9 mouse cellular contexts compared by ENCODE assay signal in genomic region chr1:80408586-80408985, GRCm38 (mm10). TPM values are rescaled to one million over a fixed set of nuclear protein-coding genes. Genes with fewer than 3 reads are reported as not detected.
A peak's percentile ranks its signal among the peaks of the same experiment; 100 is the strongest.
DNase-seq lines count a peak whose midpoint lies in the region; ATAC-seq and TF ChIP-seq lines count a peak whose summit lies in the region.
"Had no signal": no experiment of that assay in that cellular context is flagged by ENCODE, and none has a peak within 500 bp of the region (broad histone marks: within the 10 kb centered on the region; RNA-seq: fewer than 3 reads in every experiment).

No protein-coding gene starts in this region.

- no peaks in the 10 kb centered on the region for H3K4me1 ChIP-seq in intestine, embryonic 14.5 days (replicated peaks; ENCODE audit: control insufficient read depth, insufficient read depth, low read length)
- H3K4me1 ChIP-seq in intestine, embryonic 16.5 days (ENCODE audit: control insufficient read depth, insufficient read depth, low read length), result no peaks in the 10 kb centered on the region
- no peaks in the 10 kb centered on the region for H3K4me1 ChIP-seq in midbrain, embryonic 12.5 days

- H3K9ac ChIP-seq in intestine, embryonic 14.5 days (ENCODE audit: low read length), result no peak overlapping the region
- H3K9ac ChIP-seq in intestine, embryonic 16.5 days (ENCODE audit: low read depth, low read length), result no peak overlapping the region
- H3K9ac ChIP-seq in midbrain, embryonic 12.5 days (replicated peaks), result no peak overlapping the region

- intact Hi-C loops in left cerebral cortex, adult 2 months (cut with DNase I), result loop anchor here (2.0 to 10.0 kb wide), 2 partner anchors 228 to 614 kb away; no protein-coding TSS in a partner anchor

- H3K9me3 ChIP-seq in intestine, embryonic 14.5 days (ENCODE audit: control insufficient read depth, low read length), result no peaks in the 10 kb centered on the region
- H3K9me3 ChIP-seq in intestine, embryonic 16.5 days (ENCODE audit: control insufficient read depth, low read length), result no peaks in the 10 kb centered on the region
- no peaks in the 10 kb centered on the region for H3K9me3 ChIP-seq in midbrain, embryonic 12.5 days

- H3K27me3 ChIP-seq in intestine, embryonic 14.5 days (replicated peaks; ENCODE audit: control insufficient read depth, insufficient read depth, low read length), result no peaks in the 10 kb centered on the region
- H3K27me3 ChIP-seq in intestine, embryonic 16.5 days (replicated peaks; ENCODE audit: control insufficient read depth, insufficient read depth, low read length), result no peaks in the 10 kb centered on the region
- no peaks in the 10 kb centered on the region for H3K27me3 ChIP-seq in midbrain, embryonic 12.5 days

- no peaks in the 10 kb centered on the region for H3K36me3 ChIP-seq in intestine, embryonic 14.5 days (ENCODE audit: control insufficient read depth, insufficient read depth, low read length)
- H3K36me3 ChIP-seq in intestine, embryonic 16.5 days (ENCODE audit: control insufficient read depth, insufficient read depth, low read length), result no peaks in the 10 kb centered on the region
- no peaks in the 10 kb centered on the region for H3K36me3 ChIP-seq in midbrain, embryonic 12.5 days

- 10% methylated on average over 3 of the region's 3 CpGs for WGBS in intestine, embryonic 14.5 days
- whole genome bisulfite sequencing in intestine, embryonic 16.5 days, result 5% methylated on average over 3 of the region's 3 CpGs
- 7% methylated on average over 3 of the region's 3 CpGs for WGBS in midbrain, embryonic 12.5 days

- ATAC-seq in intestine, embryonic 14.5 days (replicated peaks; ENCODE audit: low FRiP score, low TSS enrichment, low read depth), result no peak
- ATAC-seq in intestine, embryonic 16.5 days, result no peak
- peak; percentile 84 for ATAC-seq in midbrain, embryonic 12.5 days (ENCODE audit: low FRiP score, low read depth)

- no peak overlapping the region for H3K4me3 ChIP-seq in intestine, embryonic 14.5 days (ENCODE audit: low read depth, low read length)
- H3K4me3 ChIP-seq in intestine, embryonic 16.5 days (ENCODE audit: low read length), result no peak overlapping the region
- no peak overlapping the region for H3K4me3 ChIP-seq in left cerebral cortex, adult 2 months
- H3K4me3 ChIP-seq in midbrain, embryonic 12.5 days, result no peak overlapping the region

- DNase-seq in intestine, embryonic 14.5 days (ENCODE audit: low spot score), result peak; percentile 63
- DNase-seq in cerebellum, adult 8-10 months, result peak; percentile 73
- DNase-seq in frontal cortex, postnatal 10 days (ENCODE audit: low spot score in 2 of 2), result peak; percentile 34 to 57
- DNase-seq in induced T-regulatory cell, adult 2 months (ENCODE audit: low read depth), result peak; percentile 94
- peak; percentile 38 to 53 for DNase-seq in left cerebral cortex, adult 2 months (ENCODE audit: extremely low spot score in 1 of 2, low spot score in 2 of 2)
- DNase-seq in right cerebral cortex, postnatal 4 days, result peak; percentile 26

- H3K4me2 ChIP-seq in intestine, embryonic 14.5 days (ENCODE audit: low read length), result no peak overlapping the region
- no peak overlapping the region for H3K4me2 ChIP-seq in intestine, embryonic 16.5 days (ENCODE audit: low read depth, low read length)
- H3K4me2 ChIP-seq in midbrain, embryonic 12.5 days (replicated peaks), result no peak overlapping the region

- TF ChIP-seq CTCF in left cerebral cortex, adult 2 months (IDR thresholded peaks at IDR 0.05), result peak; percentile 69

- H3K27ac ChIP-seq in intestine, embryonic 14.5 days (ENCODE audit: low read depth), result no peak overlapping the region
- no peak overlapping the region for H3K27ac ChIP-seq in intestine, embryonic 16.5 days (ENCODE audit: low read length)
- H3K27ac ChIP-seq in left cerebral cortex, adult 2 months, result no peak overlapping the region
- H3K27ac ChIP-seq in midbrain, embryonic 12.5 days (replicated peaks), result no peak overlapping the region

RNA-seq across cellular contexts. Expression of gene Gm45261, which starts 52.7 kb away (rescaled TPM):
- polyA plus RNA-seq in intestine, embryonic 14.5 days (2014; fragmentation: Nextera tagmentation; extraction: Ambion mirVana), result not detected in 2 replicates
- not detected in 2 replicates for polyA plus RNA-seq in intestine, embryonic 16.5 days (2015; fragmentation: Nextera tagmentation; extraction: Ambion mirVana)
- not detected for total RNA-seq in left cerebral cortex, adult 2 months (2021)
- polyA plus RNA-seq in midbrain, embryonic 12.5 days (2016; fragmentation: Nextera tagmentation; extraction: Ambion mirVana), result not detected in 2 replicates
- polyA plus RNA-seq: stomach, embryonic 14.5 days had no signal

Comparison
In these comparisons a context has a peak if more than half of its experiments do, and no peak if none do; other contexts are left out.
1. DNase-seq: peak in every context shown above with its lines; median percentile 94 in induced T-regulatory cell, adult 2 months; 73 in cerebellum, adult 8-10 months; 63 in intestine, embryonic 14.5 days; 46 in frontal cortex, postnatal 10 days; 46 in left cerebral cortex, adult 2 months; 26 in right cerebral cortex, postnatal 4 days.